Mouse (Mus musculus): Measurements from ENCODE around the gene Akap13. TPM values are rescaled to one million over a fixed set of nuclear protein-coding genes. Genes with fewer than 3 reads are reported as not detected.
"Not testable (repeated sequence)": the region's sequence is repeated elsewhere in the genome, so short reads cannot be mapped to it uniquely, and the experiment has no call there.

Gene Akap13
- polyA plus RNA-seq, 1 experiment, result 41.7 TPM

DNA sequence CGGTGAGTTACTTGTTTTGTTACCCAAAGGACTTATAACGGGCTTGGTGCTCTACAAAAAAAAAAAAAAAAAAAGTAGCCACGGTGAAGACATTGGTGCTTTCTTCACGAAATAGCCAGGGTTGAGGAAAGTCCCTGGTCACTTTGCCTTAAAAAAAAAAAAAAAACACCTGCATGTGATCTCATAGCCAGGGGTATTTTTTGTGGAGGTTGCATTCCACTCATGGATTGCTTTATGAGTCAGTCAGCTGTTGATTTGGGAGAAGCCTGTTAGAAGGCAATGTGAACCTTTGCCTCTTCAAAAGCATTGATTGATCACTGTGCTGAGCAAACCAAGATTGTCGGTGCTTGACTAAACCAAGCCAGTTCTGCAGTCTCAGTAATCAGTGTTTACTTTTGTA, 157.9 kb downstream of the Akap13 start:
- no peak for DNase-seq
- peak overlapping the region; percentile 64 for H3K4me3 ChIP-seq (replicated peaks; ENCODE audit: extremely low read depth, low read depth, low read length)
- WGBS, result 8% methylated on average over 5 of the region's 5 CpGs

DNA sequence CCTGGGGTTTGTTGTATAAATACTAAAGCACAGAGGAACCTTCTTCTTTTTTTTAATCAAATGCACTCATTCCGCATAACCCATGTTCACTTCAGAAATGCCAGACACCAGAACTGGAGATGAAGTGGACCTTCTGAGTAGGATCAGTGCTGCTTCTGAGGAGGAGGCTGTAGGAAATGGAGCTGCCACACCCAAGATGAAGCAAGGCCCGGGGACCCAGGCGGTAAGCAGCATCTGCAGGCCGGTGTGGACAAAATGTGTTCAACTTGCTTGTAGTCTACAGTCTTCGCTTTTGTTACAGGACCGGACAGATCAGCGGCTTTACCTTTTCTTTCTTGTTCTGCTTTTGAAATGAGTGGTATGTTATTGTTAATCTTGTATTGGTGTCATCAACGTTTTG, 159.5 kb downstream of the Akap13 start:
- no peak for DNase-seq
- WGBS, result 64% methylated on average over 8 of the region's 8 CpGs
- H3K4me1 ChIP-seq (ENCODE audit: control insufficient read depth, insufficient read depth, low read length), result peaks cover 30% of the 10 kb centered on the region
- H3K4me3 ChIP-seq (replicated peaks; ENCODE audit: extremely low read depth, low read depth, low read length), result no peak overlapping the region
- TF ChIP-seq CTCF (IDR thresholded peaks at IDR 0.05; ENCODE audit: insufficient read depth, low read length) (no peak), POLR2A (IDR thresholded peaks at IDR 0.05; ENCODE audit: borderline replicate concordance, extremely low read depth, low read depth, low read length) (no peak)

More for the DNA sequence above, 157.9 kb downstream of the Akap13 start:
- peaks cover 37% of the 10 kb centered on the region for H3K4me1 ChIP-seq (ENCODE audit: control insufficient read depth, insufficient read depth, low read length)
- TF ChIP-seq CTCF (IDR thresholded peaks at IDR 0.05; ENCODE audit: insufficient read depth, low read length) (no peak), POLR2A (IDR thresholded peaks at IDR 0.05; ENCODE audit: borderline replicate concordance, extremely low read depth, low read depth, low read length) (no peak)

GRCm38 (mm10) chr7:75617246-75617645, 161.9 kb downstream of the Akap13 start:
- H3K4me3 ChIP-seq (replicated peaks; ENCODE audit: extremely low read depth, low read depth, low read length); DNase-seq: not testable (repeated sequence)
- peaks cover 18% of the 10 kb centered on the region for H3K4me1 ChIP-seq (ENCODE audit: control insufficient read depth, insufficient read depth, low read length)
- 93% methylated on average over 4 of the region's 4 CpGs for WGBS

GRCm38 (mm10) chr7:75618699-75619098, 163.4 kb downstream of the Akap13 start:
- TF ChIP-seq CTCF (IDR thresholded peaks at IDR 0.05; ENCODE audit: insufficient read depth, low read length) (no peak), POLR2A (IDR thresholded peaks at IDR 0.05; ENCODE audit: borderline replicate concordance, extremely low read depth, low read depth, low read length) (no peak)
- H3K4me1 ChIP-seq (ENCODE audit: control insufficient read depth, insufficient read depth, low read length), result peaks cover 15% of the 10 kb centered on the region
- no peak overlapping the region for H3K4me3 ChIP-seq (replicated peaks; ENCODE audit: extremely low read depth, low read depth, low read length)
- WGBS, result 36% methylated on average over 3 of the region's 3 CpGs
- DNase-seq, result no peak

DNA sequence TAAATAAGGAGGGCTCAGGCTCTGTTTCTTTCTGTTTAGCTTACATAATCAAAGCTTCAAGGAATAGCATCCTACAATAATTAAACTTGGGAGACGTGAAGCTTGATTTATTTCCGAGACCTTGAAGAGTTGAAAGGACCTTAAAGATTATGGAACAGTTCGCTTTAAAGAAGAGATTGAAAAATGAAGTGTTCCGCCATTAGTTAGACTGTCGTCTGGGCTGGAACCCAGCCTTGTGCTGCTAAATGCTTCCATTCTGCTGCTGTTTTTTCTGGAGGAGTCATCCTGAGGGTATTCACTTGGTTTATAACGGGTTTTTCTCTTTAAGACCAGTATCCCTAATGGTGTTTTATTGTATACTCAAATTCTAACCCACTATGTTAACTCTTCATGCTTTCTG, 164.5 kb downstream of the Akap13 start:
- 74% methylated on average over 6 of the region's 6 CpGs for WGBS
- Histone ChIP-seq H3K4me3 (replicated peaks; ENCODE audit: extremely low read depth, low read depth, low read length) (no peak overlapping the region), H3K4me1 (ENCODE audit: control insufficient read depth, insufficient read depth, low read length) (peaks cover 8% of the 10 kb centered on the region)
- no peak for DNase-seq
- no peak for TF ChIP-seq CTCF (IDR thresholded peaks at IDR 0.05; ENCODE audit: insufficient read depth, low read length)
- TF ChIP-seq POLR2A (IDR thresholded peaks at IDR 0.05; ENCODE audit: borderline replicate concordance, extremely low read depth, low read depth, low read length), result no peak

DNA sequence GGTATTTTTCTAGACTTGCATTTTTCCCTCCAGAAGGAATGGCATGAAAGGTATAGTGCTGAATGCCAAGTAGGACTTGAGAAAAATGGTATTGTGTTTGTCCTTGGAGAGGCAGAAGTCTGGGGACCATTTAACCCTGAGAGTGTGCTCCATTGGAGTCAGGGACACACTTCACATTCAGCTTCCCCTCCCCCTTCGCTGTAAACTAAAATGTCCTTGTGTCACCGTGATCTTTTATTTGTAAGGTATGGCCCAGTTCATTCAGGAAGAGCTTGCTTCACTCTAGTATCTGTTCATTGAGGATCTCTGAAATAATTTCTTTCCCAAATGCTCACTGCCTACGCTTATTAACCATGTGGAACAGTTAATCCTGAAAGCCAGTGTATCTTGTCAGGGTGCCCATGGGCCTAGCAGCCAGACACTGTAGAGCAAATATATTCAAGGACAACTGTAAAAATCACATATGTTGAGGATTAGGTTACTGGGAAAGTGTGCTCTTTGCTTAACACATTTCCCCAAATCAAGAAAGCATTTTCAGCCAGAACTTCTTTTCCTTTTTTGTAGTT, 165.1 kb downstream of the Akap13 start:
- no peak overlapping the region for H3K4me3 ChIP-seq (replicated peaks; ENCODE audit: extremely low read depth, low read depth, low read length)
- DNase-seq, result no peak
- peaks cover 7% of the 10 kb centered on the region for H3K4me1 ChIP-seq (ENCODE audit: control insufficient read depth, insufficient read depth, low read length)
- 77% methylated on average over 3 of the region's 3 CpGs for WGBS
- TF ChIP-seq POLR2A (IDR thresholded peaks at IDR 0.05; ENCODE audit: borderline replicate concordance, extremely low read depth, low read depth, low read length) (no peak), CTCF (IDR thresholded peaks at IDR 0.05; ENCODE audit: insufficient read depth, low read length) (no peak)

DNA sequence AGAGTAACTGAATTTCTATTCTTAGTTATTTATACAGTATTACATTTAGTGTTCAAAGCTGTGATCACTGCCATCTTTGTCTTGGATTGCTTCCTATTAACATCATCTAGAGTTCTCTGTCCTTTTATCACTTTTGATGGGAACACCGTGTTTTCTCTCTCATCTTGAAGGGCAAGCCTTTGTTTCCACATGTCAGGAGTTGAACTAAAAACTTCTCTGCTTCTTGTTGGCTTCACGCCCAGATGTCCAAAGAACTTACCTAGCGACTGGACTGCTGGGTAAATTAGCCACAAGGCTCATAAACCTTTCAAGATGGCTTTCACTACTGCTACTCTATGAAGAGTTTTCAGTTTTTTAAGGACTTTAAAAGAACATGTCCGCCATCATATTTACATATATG, 165.6 kb downstream of the Akap13 start:
- no peak overlapping the region for H3K4me3 ChIP-seq (replicated peaks; ENCODE audit: extremely low read depth, low read depth, low read length)
- TF ChIP-seq POLR2A (IDR thresholded peaks at IDR 0.05; ENCODE audit: borderline replicate concordance, extremely low read depth, low read depth, low read length) (no peak), CTCF (IDR thresholded peaks at IDR 0.05; ENCODE audit: insufficient read depth, low read length) (no peak)
- H3K4me1 ChIP-seq (ENCODE audit: control insufficient read depth, insufficient read depth, low read length), result peaks cover 7% of the 10 kb centered on the region
- WGBS, result 70% methylated on average over 4 of the region's 4 CpGs
- no peak for DNase-seq

GRCm38 (mm10) chr7:75627831-75628230, 172.5 kb downstream of the Akap13 start:
- Histone ChIP-seq H3K4me1 (ENCODE audit: control insufficient read depth, insufficient read depth, low read length) (peaks cover 2% of the 10 kb centered on the region), H3K4me3 (replicated peaks; ENCODE audit: extremely low read depth, low read depth, low read length) (no peak overlapping the region)
- 57% methylated on average over 2 of the region's 2 CpGs for WGBS
- DNase-seq, result no peak
- TF ChIP-seq POLR2A (IDR thresholded peaks at IDR 0.05; ENCODE audit: borderline replicate concordance, extremely low read depth, low read depth, low read length) (no peak), CTCF (IDR thresholded peaks at IDR 0.05; ENCODE audit: insufficient read depth, low read length) (no peak)

- WGBS, result 90% methylated on average over 4 of the region's 4 CpGs
- Histone ChIP-seq H3K4me3 (replicated peaks; ENCODE audit: extremely low read depth, low read depth, low read length) (no peak overlapping the region), H3K4me1 (ENCODE audit: control insufficient read depth, insufficient read depth, low read length) (peaks cover 13% of the 10 kb centered on the region)
- no peak for DNase-seq
- TF ChIP-seq CTCF (IDR thresholded peaks at IDR 0.05; ENCODE audit: insufficient read depth, low read length), result no peak
- TF ChIP-seq POLR2A (IDR thresholded peaks at IDR 0.05; ENCODE audit: borderline replicate concordance, extremely low read depth, low read depth, low read length), result no peak
These were observed 174.3 kb downstream of the Akap13 start for GRCm38 (mm10) chr7:75629669-75630068.

- 13% methylated on average over 3 of the region's 3 CpGs for WGBS
- TF ChIP-seq CTCF (IDR thresholded peaks at IDR 0.05; ENCODE audit: insufficient read depth, low read length) (no peak), POLR2A (IDR thresholded peaks at IDR 0.05; ENCODE audit: borderline replicate concordance, extremely low read depth, low read depth, low read length) (no peak)
- Histone ChIP-seq H3K4me1 (ENCODE audit: control insufficient read depth, insufficient read depth, low read length) (peaks cover 13% of the 10 kb centered on the region), H3K4me3 (replicated peaks; ENCODE audit: extremely low read depth, low read depth, low read length) (no peak overlapping the region)
- no peak for DNase-seq
These were observed 177.6 kb downstream of the Akap13 start for GRCm38 (mm10) chr7:75632941-75633340.
